8 mouse cellular contexts compared by ENCODE assay signal in the genomic region with DNA sequence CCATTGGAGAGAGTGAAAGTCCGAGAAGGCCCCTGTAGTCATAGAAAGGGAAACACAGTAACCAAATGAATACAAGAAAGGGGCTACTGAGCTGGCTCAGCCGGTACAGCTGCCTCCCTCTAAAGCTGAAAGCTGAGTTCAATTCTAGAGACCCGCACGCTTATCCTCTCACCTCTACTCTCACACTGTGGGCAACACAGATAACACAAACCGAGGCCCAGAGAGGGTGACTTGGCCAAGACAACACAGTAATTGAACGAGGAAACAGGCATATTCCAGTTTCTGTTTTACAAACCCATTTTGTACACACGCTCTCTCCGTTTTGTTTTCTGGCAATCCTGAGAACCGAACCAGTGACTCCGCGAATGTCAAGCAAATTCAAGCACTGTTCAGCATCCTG. TPM values are rescaled to one million over a fixed set of nuclear protein-coding genes. Genes with fewer than 3 reads are reported as not detected.
DNase-seq lines count a peak whose midpoint lies in the region; ATAC-seq and TF ChIP-seq lines count a peak whose summit lies in the region.

No protein-coding gene starts in this region.

- 84% methylated on average over 11 of the region's 11 CpGs for WGBS in heart, embryonic 16.5 days
- WGBS in liver, postnatal 0 days (ENCODE audit: insufficient replicate concordance) = 66% methylated on average over 11 of the region's 11 CpGs

- H3K4me1 ChIP-seq in heart, embryonic 16.5 days (ENCODE audit: control insufficient read depth, insufficient read depth, low read length) = peaks cover 15% of the 10 kb centered on the region
- peaks cover 33% of the 10 kb centered on the region for H3K4me1 ChIP-seq in liver, postnatal 0 days (ENCODE audit: insufficient read depth)

- peak overlapping the region; percentile 71 for H3K9ac ChIP-seq in heart, embryonic 16.5 days (ENCODE audit: low read length)
- H3K9ac ChIP-seq in liver, postnatal 0 days (replicated peaks) = peak overlapping the region; percentile 70; the same call in 1 of the 2 replicates

- no peak for TF ChIP-seq CTCF in gastrocnemius, adult 2 months (IDR thresholded peaks at IDR 0.05)
- no peak for TF ChIP-seq CTCF in liver, postnatal 0 days (IDR thresholded peaks at IDR 0.05; ENCODE audit: low read depth)

- intact Hi-C loops in gastrocnemius, adult 2 months (cut with DNase I) = no loop called here

- no peak for DNase-seq in gastrocnemius, adult 2 months
- no peak for DNase-seq in gastrocnemius, adult 18-20 months (ENCODE audit: low spot score)
- peak; percentile 52 for DNase-seq in MEL-GATA-1-ER (ENCODE audit: extremely low read depth, low read depth)
- no peak for DNase-seq in liver, postnatal 0 days
- no peak for DNase-seq in urinary bladder, adult 2 months (ENCODE audit: low spot score)
- DNase-seq in cerebellum, adult 18-20 months = no peak
- DNase-seq in kidney, adult 8-10 months = no peak

- no peaks in the 10 kb centered on the region for H3K9me3 ChIP-seq in heart, embryonic 16.5 days (replicated peaks; ENCODE audit: control insufficient read depth, low read length)
- H3K9me3 ChIP-seq in liver, postnatal 0 days (ENCODE audit: low read length) = no peaks in the 10 kb centered on the region

- H3K4me3 ChIP-seq in gastrocnemius, adult 2 months = peak overlapping the region; percentile 92
- peak overlapping the region; percentile 63 for H3K4me3 ChIP-seq in heart, embryonic 16.5 days (ENCODE audit: low read length)
- peak overlapping the region; percentile 62 for H3K4me3 ChIP-seq in liver, postnatal 0 days (ENCODE audit: low read depth, low read length)

- no peak for TF ChIP-seq EP300 in liver, postnatal 0 days (IDR thresholded peaks at IDR 0.05; ENCODE audit: low read depth)

- H3K27me3 ChIP-seq in heart, embryonic 16.5 days (ENCODE audit: control insufficient read depth, insufficient read depth, low read length) = no peaks in the 10 kb centered on the region
- no peaks in the 10 kb centered on the region for H3K27me3 ChIP-seq in liver, postnatal 0 days (ENCODE audit: insufficient read depth, low read length)

- no peak overlapping the region for H3K27ac ChIP-seq in gastrocnemius, adult 2 months
- H3K27ac ChIP-seq in heart, embryonic 16.5 days (ENCODE audit: low read length) = no peak overlapping the region
- no peak overlapping the region; the same call in 1 of the 2 replicates for H3K27ac ChIP-seq in liver, postnatal 0 days (ENCODE audit: low read depth)

- peak overlapping the region; percentile 96 for H3K4me2 ChIP-seq in heart, embryonic 16.5 days (ENCODE audit: low read depth, low read length)
- peak overlapping the region; percentile 99 for H3K4me2 ChIP-seq in liver, postnatal 0 days (ENCODE audit: low read depth, low read length)

- no peak for ATAC-seq in heart, embryonic 16.5 days (replicated peaks; ENCODE audit: extremely low read depth, insufficient read depth, low FRiP score)
- ATAC-seq in liver, postnatal 0 days = no peak

- H3K36me3 ChIP-seq in heart, embryonic 16.5 days (ENCODE audit: control insufficient read depth, insufficient read depth) = no peaks in the 10 kb centered on the region
- H3K36me3 ChIP-seq in liver, postnatal 0 days (replicated peaks; ENCODE audit: insufficient read depth, low read length) = peaks cover 4% of the 10 kb centered on the region; the same call in 1 of the 2 replicates

RNA-seq across cellular contexts. Expression of gene Polr3h, which starts 1.1 kb away (rescaled TPM):
- total RNA-seq in gastrocnemius, adult 2 months (2021) = 1 to 10 TPM; 6.4 to 7.6 TPM
- total RNA-seq in gastrocnemius, adult 18-20 months (2021) = 1 to 10 TPM; 5.8 to 7.2 TPM
- 157 and 161 TPM in 2 replicates for polyA plus RNA-seq in heart, embryonic 16.5 days (2015; fragmentation: Nextera tagmentation; extraction: Ambion mirVana)
- polyA plus RNA-seq in liver, postnatal 0 days (2015; fragmentation: Nextera tagmentation; extraction: Ambion mirVana) = 57.0 and 57.3 TPM in 2 replicates
- polyA plus RNA-seq in urinary bladder, adult 2 months (2012; rRNA removed) = 17.2 and 17.4 TPM in 2 replicates

RNA-seq across cellular contexts. Expression of gene Csdc2, which starts 11.6 kb away (rescaled TPM):
- 1 to 10 TPM; 1.6 to 2.1 TPM for total RNA-seq in gastrocnemius, adult 2 months (2021)
- total RNA-seq in gastrocnemius, adult 18-20 months (2021) = 1 to 10 TPM; 1.0 to 1.5 TPM
- polyA plus RNA-seq in heart, embryonic 16.5 days (2015; fragmentation: Nextera tagmentation; extraction: Ambion mirVana) = 5.4 and 6.1 TPM in 2 replicates
- polyA plus RNA-seq in liver, postnatal 0 days (2015; fragmentation: Nextera tagmentation; extraction: Ambion mirVana) = 0.52 and 0.59 TPM in 2 replicates
- polyA plus RNA-seq in urinary bladder, adult 2 months (2012; rRNA removed) = 20.2 and 29.6 TPM in 2 replicates

RNA-seq across cellular contexts. Expression of gene Pmm1, which starts 35.8 kb away (rescaled TPM):
- 10 to 100 TPM; 16.2 to 17.2 TPM for total RNA-seq in gastrocnemius, adult 2 months (2021)
- 10 to 100 TPM; 14.1 to 16.7 TPM for total RNA-seq in gastrocnemius, adult 18-20 months (2021)
- 22.4 and 24.3 TPM in 2 replicates for polyA plus RNA-seq in heart, embryonic 16.5 days (2015; fragmentation: Nextera tagmentation; extraction: Ambion mirVana)
- 9.8 and 10.1 TPM in 2 replicates for polyA plus RNA-seq in liver, postnatal 0 days (2015; fragmentation: Nextera tagmentation; extraction: Ambion mirVana)
- polyA plus RNA-seq in urinary bladder, adult 2 months (2012; rRNA removed) = 76.2 and 80.5 TPM in 2 replicates

RNA-seq across cellular contexts. Expression of gene Aco2, which starts 52.8 kb away (rescaled TPM):
- total RNA-seq in gastrocnemius, adult 2 months (2021) = 1,000 to 10,000 TPM; 1,155 to 1,439 TPM
- total RNA-seq in gastrocnemius, adult 18-20 months (2021) = 1,000 to 10,000 TPM; 1,165 to 1,199 TPM
- 769 and 804 TPM in 2 replicates for polyA plus RNA-seq in heart, embryonic 16.5 days (2015; fragmentation: Nextera tagmentation; extraction: Ambion mirVana)
- 86.7 and 87.0 TPM in 2 replicates for polyA plus RNA-seq in liver, postnatal 0 days (2015; fragmentation: Nextera tagmentation; extraction: Ambion mirVana)
- 185 and 189 TPM in 2 replicates for polyA plus RNA-seq in urinary bladder, adult 2 months (2012; rRNA removed)

RNA-seq across cellular contexts. Expression of gene Phf5a, which starts 53.2 kb away (rescaled TPM):
- 10 to 100 TPM; 38.4 to 39.9 TPM for total RNA-seq in gastrocnemius, adult 2 months (2021)
- total RNA-seq in gastrocnemius, adult 18-20 months (2021) = 10 to 100 TPM; 35.5 to 35.7 TPM
- 98.6 and 103 TPM in 2 replicates for polyA plus RNA-seq in heart, embryonic 16.5 days (2015; fragmentation: Nextera tagmentation; extraction: Ambion mirVana)
- polyA plus RNA-seq in liver, postnatal 0 days (2015; fragmentation: Nextera tagmentation; extraction: Ambion mirVana) = 61.5 and 63.0 TPM in 2 replicates
- polyA plus RNA-seq in urinary bladder, adult 2 months (2012; rRNA removed) = 44.3 and 49.6 TPM in 2 replicates
